Mouse (Mus musculus) MEL (cell line): ENCODE measurements around the gene Olfr1494. TPM values are rescaled to one million over a fixed set of nuclear protein-coding genes. Genes with fewer than 3 reads are reported as not detected.

Experiments used
- DNase-seq: peaks from one replicate; pipeline ENCODE4 v3.0.0; 2011; ENCODE audit warnings: low read depth, low spot score
- H3K27ac ChIP-seq: 2 replicates; pipeline ENCODE4 v1.5.1; 2012; ENCODE audit warnings: low read depth, mild to moderate bottlenecking, control low read depth, low read length, moderate library complexity; ENCODE audit not compliant: control insufficient read depth
- H3K27me3 ChIP-seq, 2 experiments: fragments of 150-350 bp in 1 of 2; sonication (generic) in 1 of 2; 2 replicates each; pipeline ENCODE4 v1.6.1; 2012; ENCODE audit warnings: low read length in 2 of 2, mild to moderate bottlenecking in 2 of 2, improper control_type of control experiment in 1 of 2, moderate library complexity in 1 of 2; ENCODE audit not compliant: insufficient read depth in 2 of 2, control insufficient read depth in 1 of 2
- H3K36me3 ChIP-seq, 2 experiments: 2 replicates each; pipeline ENCODE4 v1.6.1; 2012 to 2014; ENCODE audit warnings: low read length in 2 of 2, improper control_type of control experiment in 1 of 2, inconsistent platforms in 1 of 2, mild to moderate bottlenecking in 1 of 2; ENCODE audit not compliant: insufficient read depth in 2 of 2, control insufficient read depth in 1 of 2
- H3K4me1 ChIP-seq, 2 experiments: fragments of 150-350 bp in 1 of 2; sonication (generic) in 1 of 2; 2 replicates each; pipeline ENCODE4 v1.6.1; 2012; ENCODE audit warnings: low read length in 2 of 2, improper control_type of control experiment in 1 of 2, mild to moderate bottlenecking in 1 of 2; ENCODE audit not compliant: insufficient read depth in 2 of 2, control insufficient read depth in 1 of 2
- H3K4me3 ChIP-seq, 2 experiments: fragments of 150-350 bp in 1 of 2; sonication (generic) in 1 of 2; 2 replicates each; pipeline ENCODE4 v1.5.1; 2012; ENCODE audit warnings: low read depth in 2 of 2, low read length in 2 of 2, mild to moderate bottlenecking in 2 of 2, moderate library complexity in 2 of 2, control low read depth in 1 of 2, improper control_type of control experiment in 1 of 2; ENCODE audit not compliant: control insufficient read depth in 1 of 2, insufficient read depth in 1 of 2
- H3K79me2 ChIP-seq: 2 replicates; pipeline ENCODE4 v1.6.1; 2012; ENCODE audit warnings: mild to moderate bottlenecking, low read length, moderate library complexity; ENCODE audit not compliant: control insufficient read depth, poor library complexity, insufficient read depth
- H3K9ac ChIP-seq: 2 replicates; pipeline ENCODE4 v1.6.1; 2012; ENCODE audit warnings: low read depth, mild to moderate bottlenecking, control low read depth, low read length, moderate library complexity; ENCODE audit not compliant: control insufficient read depth, poor library complexity, severe bottlenecking
- H3K9me3 ChIP-seq: fragments of 150-350 bp; sonication (generic); replicated peaks from 2 replicates; pipeline ENCODE4 v1.6.1; 2012; ENCODE audit warnings: mild to moderate bottlenecking, low read length, improper control_type of control experiment, moderate library complexity; ENCODE audit not compliant: insufficient read depth
- CHD1 ChIP-seq: IDR thresholded peaks from 2 replicates; pipeline ENCODE4 v1.6.1; 2012; ENCODE audit warnings: low read depth, mild to moderate bottlenecking, inconsistent platforms, low read length, improper control_type of control experiment
- CHD2 ChIP-seq: IDR thresholded peaks from 2 replicates; pipeline ENCODE4 v1.6.1; 2011; ENCODE audit warnings: low read length, improper control_type of control experiment
- ELF1 ChIP-seq: IDR thresholded peaks from 2 replicates; pipeline ENCODE4 v1.6.1; 2014; ENCODE audit warnings: low read depth, mild to moderate bottlenecking, inconsistent platforms, low read length, improper control_type of control experiment, moderate library complexity
- ETS1 ChIP-seq: IDR thresholded peaks from 2 replicates; pipeline ENCODE4 v1.6.1; 2012; ENCODE audit warnings: low read depth, mild to moderate bottlenecking, inconsistent platforms, low read length, improper control_type of control experiment, moderate library complexity
- GABPA ChIP-seq: IDR thresholded peaks from 2 replicates; pipeline ENCODE4 v1.6.1; 2012; ENCODE audit warnings: low read depth, mild to moderate bottlenecking, inconsistent platforms, low read length, improper control_type of control experiment, moderate library complexity
- KAT2A ChIP-seq: conservative IDR thresholded peaks from 2 replicates; pipeline ENCODE4 v1.6.1; 2012; ENCODE audit warnings: low read depth, low read length, improper control_type of control experiment, inconsistent platforms
- MYC ChIP-seq: IDR thresholded peaks from 2 replicates; pipeline ENCODE4 v1.6.1; 2011; ENCODE audit warnings: low read depth, mild to moderate bottlenecking, low read length, improper control_type of control experiment, moderate library complexity
- POLR2A ChIP-seq, 2 experiments: IDR thresholded peaks; 2 replicates each; pipeline ENCODE4 v1.6.1; 2011 to 2012; ENCODE audit warnings: low read length in 2 of 2, mild to moderate bottlenecking in 2 of 2, control low read depth in 1 of 2, improper control_type of control experiment in 1 of 2, low read depth in 1 of 2, moderate library complexity in 1 of 2; ENCODE audit not compliant: control insufficient read depth in 1 of 2, insufficient read depth in 1 of 2, poor library complexity in 1 of 2
- SMC3 ChIP-seq: IDR thresholded peaks from 2 replicates; pipeline ENCODE4 v1.6.1; 2011; ENCODE audit warnings: low read depth, low read length, improper control_type of control experiment
- TAL1 ChIP-seq: IDR thresholded peaks from 2 replicates; pipeline ENCODE4 v1.6.1; 2012; ENCODE audit warnings: mild to moderate bottlenecking, inconsistent platforms, low read length, moderate library complexity, mixed read lengths
- TBP ChIP-seq: IDR thresholded peaks from 2 replicates; pipeline ENCODE4 v1.8.0; 2011; ENCODE audit warnings: low read depth, low read length, improper control_type of control experiment
- UBTF ChIP-seq: IDR thresholded peaks from 2 replicates; pipeline ENCODE4 v1.6.1; 2012; ENCODE audit warnings: low read depth, mild to moderate bottlenecking, inconsistent platforms, low read length, improper control_type of control experiment, moderate library complexity, borderline replicate concordance; ENCODE audit not compliant: insufficient read depth
- ZC3H11A ChIP-seq: IDR thresholded peaks from 2 replicates; pipeline ENCODE4 v1.6.1; 2012; ENCODE audit warnings: low read depth, mild to moderate bottlenecking, inconsistent platforms, low read length, improper control_type of control experiment
- polyA plus RNA-seq, 2 experiments: library from polyadenylated mRNA; stranded (reverse) in 1 of 2; unstranded in 1 of 2; fragments of >175 nt in 1 of 2; fragments of >200 nt in 1 of 2; gene quantifications; 2 replicates each; pipeline versions ENCODE4 v1.2.1 to v1.2.4; 2012; ENCODE audit warnings: low replicate concordance in 2 of 2, low read depth in 1 of 2; ENCODE audit not compliant: insufficient read length in 2 of 2, insufficient read depth in 1 of 2, missing spikeins in 1 of 2
- total RNA-seq: library from RNA; depleted of rRNA; stranded (reverse); fragments of 300-350 nt; gene quantifications from 2 replicates; pipeline ENCODE4 v1.2.3, GENCODE M21; 2012

Olfr1494 gene
- total and polyA plus RNA-seq, 3 experiments, result not detected

GRCm38 (mm10) chr19:13749366-13749765 lies 9.8 kb downstream of the Olfr1494 start:
- no peaks in the 10 kb centered on the region for H3K27me3 ChIP-seq
- H3K9me3 ChIP-seq, result no peaks in the 10 kb centered on the region
- H3K4me1 ChIP-seq, result no peaks in the 10 kb centered on the region
- no peak for TF ChIP-seq GABPA
- TF ChIP-seq ELF1, result no peak
- no peak for TF ChIP-seq CHD1
- TF ChIP-seq POLR2A (IDR thresholded peaks at IDR 0.05; ENCODE audit: control insufficient read depth in 1 of 2, insufficient read depth in 1 of 2, low read depth in 1 of 2, low read length in 2 of 2, poor library complexity in 1 of 2), result no peak
- TF ChIP-seq MYC, result no peak
- no peak for TF ChIP-seq ZC3H11A
- no peak for TF ChIP-seq TBP
- H3K36me3 ChIP-seq, result no peaks in the 10 kb centered on the region
- H3K4me3 ChIP-seq, result no peak overlapping the region
- H3K79me2 ChIP-seq, result no peaks in the 10 kb centered on the region
- no peak for DNase-seq
- H3K9ac ChIP-seq, result no peak overlapping the region
- H3K27ac ChIP-seq, result no peak overlapping the region

GRCm38 (mm10) chr19:13764306-13764705 lies 24.8 kb downstream of the Olfr1494 start, which contains the start of gene Olfr1495:
Olfr1495 (plus strand) TSS chr19:13764606.
- Histone ChIP-seq H3K9ac (no peak within 1 kb of the TSS), H3K36me3 (no peaks in the 10 kb centered on the region), H3K27me3 (no peaks in the 10 kb centered on the region)

GRCm38 (mm10) chr19:13768565-13769276 lies 29.2 kb downstream of the Olfr1494 start:
- no peak for DNase-seq
- H3K9me3 ChIP-seq, result no peaks in the 10 kb centered on the region

More at GRCm38 (mm10) chr19:13764306-13764705, 24.8 kb downstream of the Olfr1494 start, which contains the start of gene Olfr1495:
- no peaks in the 10 kb centered on the region for H3K9me3 ChIP-seq
- no peak within 1 kb of the TSS for H3K27ac ChIP-seq
- no peaks in the 10 kb centered on the region for H3K79me2 ChIP-seq
- no peaks in the 10 kb centered on the region for H3K4me1 ChIP-seq
- TF ChIP-seq ETS1, result no peak
- no peak within 1 kb of the TSS for H3K4me3 ChIP-seq
- DNase-seq, result no peak

More at GRCm38 (mm10) chr19:13768565-13769276, 29.2 kb downstream of the Olfr1494 start:
- Histone ChIP-seq H3K79me2 (no peaks in the 10 kb centered on the region), H3K4me1 (no peaks in the 10 kb centered on the region), H3K27me3 (no peaks in the 10 kb centered on the region), H3K4me3 (no peak overlapping the region), H3K9ac (no peak overlapping the region), H3K36me3 (no peaks in the 10 kb centered on the region), H3K27ac (no peak overlapping the region)
- TF ChIP-seq MYC (no peak), TAL1 (no peak), UBTF (no peak), SMC3 (no peak), KAT2A (no peak), CHD2 (no peak)
